Mouse (Mus musculus) midbrain, embryonic 13.5 days (tissue): Measurements from ENCODE around the gene Ptk6. TPM values are rescaled to one million over a fixed set of nuclear protein-coding genes. Genes with fewer than 3 reads are reported as not detected.
"Not testable (repeated sequence)": the region's sequence is repeated elsewhere in the genome, so short reads cannot be mapped to it uniquely, and the experiment has no call there.

ENCODE experiments used
- ATAC-seq: fragments of 200-750 bp; cut with Nextera tagmentation; 2 replicates; pipeline ENCODE4 v1.8.0; 2017; ENCODE audit warnings: mild to moderate bottlenecking, moderate TSS enrichment, moderate library complexity
- H3K27ac ChIP-seq: fragments of 300-500 bp; sonication (generic); 2 replicates; pipeline ENCODE4 v1.5.1; 2015; ENCODE audit warnings: inconsistent platforms, mild to moderate bottlenecking, moderate library complexity
- H3K27me3 ChIP-seq: fragments of 300-500 bp; sonication (generic); 2 replicates; pipeline ENCODE4 v1.6.1; 2015; ENCODE audit warnings: mild to moderate bottlenecking, inconsistent platforms
- H3K36me3 ChIP-seq: fragments of 300-500 bp; sonication (generic); 2 replicates; pipeline ENCODE4 v1.6.1; 2015; ENCODE audit warnings: mild to moderate bottlenecking, inconsistent platforms
- H3K4me1 ChIP-seq: fragments of 300-500 bp; sonication (generic); replicated peaks from 2 replicates; pipeline ENCODE4 v1.6.1; 2015; ENCODE audit warnings: inconsistent platforms
- H3K4me2 ChIP-seq: fragments of 300-500 bp; sonication (generic); replicated peaks from 2 replicates; pipeline ENCODE4 v1.6.1; 2015; ENCODE audit warnings: moderate library complexity, mild to moderate bottlenecking, inconsistent platforms
- H3K4me3 ChIP-seq: fragments of 300-500 bp; sonication (generic); replicated peaks from 2 replicates; pipeline ENCODE4 v1.5.1; 2015; ENCODE audit warnings: mild to moderate bottlenecking, inconsistent platforms
- H3K9ac ChIP-seq: fragments of 300-500 bp; sonication (generic); replicated peaks from 2 replicates; pipeline ENCODE4 v1.6.1; 2015; ENCODE audit warnings: mild to moderate bottlenecking, inconsistent platforms
- H3K9me3 ChIP-seq: fragments of 300-500 bp; sonication (generic); 2 replicates; pipeline ENCODE4 v1.6.1; 2016; ENCODE audit warnings: mild to moderate bottlenecking, inconsistent platforms
- WGBS: fragments of 180-500 bp; shearing (Covaris S2); methylation state at CpG from one replicate; pipeline ENCODE4 v1.1.7; 2015; 5-methylcytosine and 5-hydroxymethylcytosine counted together
- polyA plus RNA-seq: library from polyadenylated mRNA; unstranded; fragments of >200 nt; fragmentation: Nextera tagmentation; extraction: Ambion mirVana; gene quantifications from 2 replicates; pipeline ENCODE4 v1.2.1, GENCODE M21; 2015

Gene Ptk6
- polyA plus RNA-seq, 1 experiment from 2014 or later = not detected

DNA sequence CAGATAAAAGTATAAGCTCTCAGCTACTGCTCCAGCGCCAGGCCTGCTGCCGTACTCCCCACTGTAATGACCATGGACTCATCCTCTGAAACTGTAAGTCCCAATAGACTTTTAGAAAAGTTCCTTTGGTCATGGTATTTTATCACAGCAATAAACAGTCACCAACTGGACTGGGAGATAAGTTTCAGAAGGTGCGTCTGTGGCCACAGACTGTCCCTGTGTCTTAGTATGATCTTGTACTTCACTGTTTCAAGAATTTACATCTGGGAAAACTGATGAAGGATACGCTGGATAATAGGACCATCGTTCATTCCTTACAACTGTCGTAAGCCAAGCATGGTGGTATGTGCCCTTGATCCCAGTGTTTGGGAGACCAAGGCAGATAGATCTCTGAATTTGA is 13.4 kb upstream of the Ptk6 start:
- Histone ChIP-seq H3K9me3 (no peaks in the 10 kb centered on the region), H3K4me3 (no peak overlapping the region), H3K36me3 (no peaks in the 10 kb centered on the region), H3K9ac (no peak overlapping the region), H3K4me2 (no peak overlapping the region), H3K4me1 (peaks cover 25% of the 10 kb centered on the region), H3K27me3 (peaks cover 53% of the 10 kb centered on the region), H3K27ac (no peak overlapping the region)
- WGBS = 88% methylated on average over 6 of the region's 6 CpGs
- no peak for ATAC-seq

DNA sequence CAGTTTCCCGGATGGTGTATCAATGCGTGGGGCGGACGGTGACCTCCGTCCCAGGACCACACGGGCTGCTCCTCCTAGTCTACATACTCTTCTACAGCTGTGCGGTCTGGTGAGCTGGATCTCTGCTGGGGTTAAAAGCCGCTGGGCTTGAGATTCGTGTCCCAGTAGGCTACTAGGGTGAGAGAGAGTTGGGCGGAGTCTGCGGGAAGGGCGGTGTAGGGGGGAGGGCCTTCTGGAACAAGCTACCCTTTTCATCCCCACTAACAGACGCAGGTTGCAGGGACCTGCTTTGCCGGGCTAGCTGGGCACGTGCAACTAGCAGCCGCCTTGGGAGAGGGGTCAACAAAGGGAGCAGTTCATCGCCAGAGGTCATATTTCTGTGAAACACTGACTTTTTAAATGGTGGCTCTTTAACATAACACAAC is 10.4 kb upstream of the Ptk6 start, which contains the start of gene Srms:
Srms (minus strand) TSS at position 165 of the 425 bp plus-strand sequence.
- peak within 1 kb of the TSS; percentile 47 for H3K4me2 ChIP-seq
- no peaks in the 10 kb centered on the region for H3K36me3 ChIP-seq
- peaks cover 12% of the 10 kb centered on the region for H3K4me1 ChIP-seq
- under 1% methylated on average over 17 of the region's 17 CpGs for WGBS
- no peak within 1 kb of the TSS for H3K27ac ChIP-seq
- H3K9me3 ChIP-seq = no peaks in the 10 kb centered on the region
- ATAC-seq = no peak
- peaks cover 52% of the 10 kb centered on the region for H3K27me3 ChIP-seq
- no peak within 1 kb of the TSS; the same call in 1 of the 2 replicates for H3K9ac ChIP-seq
- H3K4me3 ChIP-seq = peak within 1 kb of the TSS; percentile 30

- Histone ChIP-seq H3K36me3 (no peaks in the 10 kb centered on the region), H3K4me1 (peaks cover 12% of the 10 kb centered on the region), H3K4me2 (peak overlapping the region; percentile 47), H3K9ac (no peak overlapping the region; the same call in 1 of the 2 replicates), H3K27ac (no peak overlapping the region), H3K4me3 (peak overlapping the region; percentile 30), H3K9me3 (no peaks in the 10 kb centered on the region), H3K27me3 (peaks cover 53% of the 10 kb centered on the region)
- ATAC-seq = no peak
- 3% methylated on average over 34 of the region's 34 CpGs for WGBS
Measured at GRCm38 (mm10) chr2:181212389-181213020, 9.9 kb upstream of the Ptk6 start.

GRCm38 (mm10) chr2:181206118-181206517 is 3.5 kb upstream of the Ptk6 start:
- Histone ChIP-seq H3K27ac (no peak overlapping the region), H3K9me3 (no peaks in the 10 kb centered on the region), H3K4me1 (no peaks in the 10 kb centered on the region), H3K9ac (no peak overlapping the region), H3K27me3 (peaks cover 15% of the 10 kb centered on the region), H3K36me3 (no peaks in the 10 kb centered on the region), H3K4me3 (no peak overlapping the region), H3K4me2 (no peak overlapping the region)
- WGBS = 75% methylated on average over 9 of the region's 9 CpGs
- ATAC-seq = no peak

GRCm38 (mm10) chr2:181205678-181206077 is 3.1 kb upstream of the Ptk6 start:
- WGBS = 89% methylated on average over 5 of the region's 5 CpGs
- Histone ChIP-seq H3K4me2 (no peak overlapping the region), H3K4me3 (no peak overlapping the region), H3K9me3 (no peaks in the 10 kb centered on the region), H3K27me3 (peaks cover 11% of the 10 kb centered on the region), H3K4me1 (no peaks in the 10 kb centered on the region), H3K36me3 (no peaks in the 10 kb centered on the region), H3K27ac (no peak overlapping the region), H3K9ac (no peak overlapping the region)
- ATAC-seq = no peak

DNA sequence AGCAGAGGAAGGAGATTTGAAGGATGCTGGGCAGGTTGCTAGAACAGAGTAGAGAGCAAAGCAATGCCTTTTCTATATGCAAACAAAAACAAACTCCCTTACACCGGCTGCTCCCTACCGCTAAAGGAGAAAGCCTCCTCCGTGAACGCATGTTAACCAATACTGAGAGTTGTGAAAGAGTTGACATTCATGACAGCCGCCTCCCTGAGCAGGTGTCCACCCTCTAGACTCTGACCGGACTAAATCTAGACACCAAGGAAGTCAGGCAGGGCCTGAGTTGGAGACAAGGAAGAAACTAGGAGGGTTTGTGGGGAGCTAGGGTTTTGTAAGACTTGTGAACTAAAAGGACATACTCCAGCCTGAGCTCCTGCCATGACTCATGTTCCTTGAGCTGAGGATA is 297 bp upstream of the Ptk6 start:
- Histone ChIP-seq H3K4me3 (no peak overlapping the region), H3K4me2 (no peak overlapping the region), H3K27ac (no peak overlapping the region), H3K9ac (no peak overlapping the region), H3K36me3 (no peaks in the 10 kb centered on the region), H3K27me3 (0 out of 2 replicates have a peak, but pooled peaks cover 3% of the 10 kb centered on the region), H3K4me1 (no peaks in the 10 kb centered on the region), H3K9me3 (no peaks in the 10 kb centered on the region)
- no peak for ATAC-seq
- 83% methylated on average over 6 of the region's 6 CpGs for WGBS

- Histone ChIP-seq H3K4me2 (no peak overlapping the region), H3K9ac (no peak overlapping the region), H3K4me3 (no peak overlapping the region), H3K27me3 (peaks cover 3% of the 10 kb centered on the region; the same call in 1 of the 2 replicates), H3K9me3 (no peaks in the 10 kb centered on the region), H3K27ac (no peak overlapping the region), H3K36me3 (no peaks in the 10 kb centered on the region), H3K4me1 (no peaks in the 10 kb centered on the region)
- WGBS = 80% methylated on average over 3 of the region's 3 CpGs
- no peak for ATAC-seq
Measured at GRCm38 (mm10) chr2:181201606-181202005, 983 bp downstream of the Ptk6 start.

DNA sequence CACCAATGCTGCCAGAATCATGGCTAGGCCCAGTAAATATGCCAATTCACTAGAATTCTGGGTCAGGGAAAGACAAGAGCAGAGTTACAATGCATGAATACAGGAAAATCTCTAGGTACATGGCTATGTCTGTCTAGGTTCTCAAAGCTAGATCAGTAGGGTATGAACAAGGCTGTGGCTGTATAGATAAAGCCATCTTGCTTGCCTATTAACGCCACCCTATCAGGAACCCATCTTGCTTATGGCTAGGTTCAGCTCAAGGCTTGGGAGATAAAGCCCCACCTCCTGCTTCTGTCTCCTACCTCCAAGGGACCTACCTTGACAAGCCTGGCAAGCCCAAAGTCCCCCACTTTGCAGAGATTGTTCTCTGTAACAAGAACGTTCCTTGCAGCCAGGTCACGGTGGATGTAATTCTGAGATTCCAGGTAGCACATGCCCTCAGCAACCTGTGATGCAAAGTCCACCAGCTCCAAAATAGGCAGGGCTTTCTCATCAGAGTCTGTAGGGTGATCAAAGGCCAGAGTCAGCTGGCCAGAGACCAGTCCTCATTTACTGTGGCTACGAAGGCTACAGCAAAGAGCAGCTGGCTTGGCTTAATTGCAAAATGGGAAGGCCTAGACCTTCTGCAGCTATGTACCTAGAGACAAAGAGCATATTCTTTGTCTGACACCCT is 5.8 kb downstream of the Ptk6 start:
- Histone ChIP-seq H3K4me2 (no peak overlapping the region), H3K9ac (no peak overlapping the region), H3K4me3 (no peak overlapping the region), H3K27me3 (no peaks in the 10 kb centered on the region; the same call in 1 of the 2 replicates), H3K27ac (no peak overlapping the region), H3K9me3 (no peaks in the 10 kb centered on the region), H3K4me1 (no peaks in the 10 kb centered on the region), H3K36me3 (no peaks in the 10 kb centered on the region)
- ATAC-seq = no peak
- WGBS = 96% methylated on average over 4 of the region's 4 CpGs

- H3K4me1 ChIP-seq = peaks cover 9% of the 10 kb centered on the region
- no peak overlapping the region for H3K27ac ChIP-seq
- no peak overlapping the region for H3K9ac ChIP-seq
- H3K36me3 ChIP-seq = peaks cover 11% of the 10 kb centered on the region
- ATAC-seq = no peak
- 89% methylated on average over 3 of the region's 3 CpGs for WGBS
- no peak overlapping the region for H3K4me2 ChIP-seq
- H3K4me3 ChIP-seq = no peak overlapping the region
- no peaks in the 10 kb centered on the region for H3K9me3 ChIP-seq
- no peaks in the 10 kb centered on the region; the same call in 1 of the 2 replicates for H3K27me3 ChIP-seq
Measured at GRCm38 (mm10) chr2:181193044-181193443, 9.5 kb downstream of the Ptk6 start.

- ATAC-seq = no peak
- 52% methylated on average over 4 of the region's 4 CpGs for WGBS
Measured at GRCm38 (mm10) chr2:181191936-181192335, 10.7 kb downstream of the Ptk6 start.

GRCm38 (mm10) chr2:181191385-181191784 is 11.2 kb downstream of the Ptk6 start:
- H3K4me2 ChIP-seq, H3K27me3 ChIP-seq, H3K4me1 ChIP-seq, H3K27ac ChIP-seq, ATAC-seq, H3K9me3 ChIP-seq, H3K4me3 ChIP-seq, H3K9ac ChIP-seq: not testable (repeated sequence)
- peaks cover 11% of the 10 kb centered on the region for H3K36me3 ChIP-seq
- 83% methylated on average over 4 of the region's 4 CpGs for WGBS

More at GRCm38 (mm10) chr2:181191936-181192335, 10.7 kb downstream of the Ptk6 start:
- Histone ChIP-seq H3K27me3 (no peaks in the 10 kb centered on the region; the same call in 1 of the 2 replicates), H3K4me2 (no peak overlapping the region), H3K9ac (no peak overlapping the region), H3K9me3 (no peaks in the 10 kb centered on the region), H3K4me1 (peaks cover 9% of the 10 kb centered on the region), H3K36me3 (peaks cover 11% of the 10 kb centered on the region), H3K27ac (no peak overlapping the region), H3K4me3 (no peak overlapping the region)

DNA sequence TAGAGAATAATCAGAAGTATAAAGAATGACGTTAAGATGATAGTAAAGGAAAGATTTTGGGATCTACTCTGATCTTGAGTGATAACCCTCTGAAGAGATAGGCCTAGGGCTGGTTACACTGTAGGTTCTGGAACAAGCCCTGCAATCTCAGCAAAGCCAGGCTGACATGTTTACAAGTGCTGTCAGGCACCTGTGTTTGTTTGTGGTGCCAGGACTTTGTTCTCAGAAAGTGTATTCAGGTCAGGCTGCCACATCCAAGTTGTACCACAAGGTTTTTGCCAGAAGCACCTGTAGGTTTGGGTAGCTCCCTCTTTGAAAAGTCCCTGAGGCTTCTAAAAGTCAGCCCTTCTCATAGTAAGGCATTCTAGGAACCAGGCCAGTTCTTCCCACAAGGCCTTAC is 13.3 kb downstream of the Ptk6 start:
- H3K27me3 ChIP-seq = peaks cover 6% of the 10 kb centered on the region; the same call in 1 of the 2 replicates
- peaks cover 12% of the 10 kb centered on the region for H3K4me1 ChIP-seq
- whole genome bisulfite sequencing = 95% methylated on average over 1 of the region's 1 CpGs
- H3K4me3 ChIP-seq = no peak overlapping the region
- no peaks in the 10 kb centered on the region for H3K9me3 ChIP-seq
- peaks cover 11% of the 10 kb centered on the region for H3K36me3 ChIP-seq
- no peak overlapping the region; the same call in 1 of the 2 replicates for H3K4me2 ChIP-seq
- no peak for ATAC-seq
- H3K27ac ChIP-seq = no peak overlapping the region
- no peak overlapping the region for H3K9ac ChIP-seq
